Mouse (Mus musculus) embryonic facial prominence, embryonic 12.5 days (tissue): Measurements from ENCODE around the gene Pdss2. TPM values are rescaled to one million over a fixed set of nuclear protein-coding genes. Genes with fewer than 3 reads are reported as not detected.

Experiments
- ATAC-seq: fragments of 200-750 bp; cut with Nextera tagmentation; 2 replicates; pipeline ENCODE4 v1.8.0; 2017; ENCODE audit not compliant: insufficient number of reproducible peaks, insufficient read depth, low FRiP score, low TSS enrichment
- H3K27ac ChIP-seq: fragments of 300-500 bp; sonication (generic); 2 replicates; pipeline ENCODE4 v1.5.1; 2016; ENCODE audit warnings: mild to moderate bottlenecking
- H3K27me3 ChIP-seq: fragments of 300-500 bp; sonication (generic); 2 replicates; pipeline ENCODE4 v1.6.1; 2016; ENCODE audit warnings: mild to moderate bottlenecking, moderate library complexity
- H3K36me3 ChIP-seq: fragments of 300-500 bp; sonication (generic); 2 replicates; pipeline ENCODE4 v1.6.1; 2016; ENCODE audit warnings: mild to moderate bottlenecking
- H3K4me1 ChIP-seq: fragments of 300-500 bp; sonication (generic); 2 replicates; pipeline ENCODE4 v1.6.1; 2016
- H3K4me2 ChIP-seq: fragments of 300-500 bp; sonication (generic); replicated peaks from 2 replicates; pipeline ENCODE4 v1.6.1; 2016; ENCODE audit warnings: mild to moderate bottlenecking, moderate library complexity
- H3K4me3 ChIP-seq: fragments of 300-500 bp; sonication (generic); 2 replicates; pipeline ENCODE4 v1.5.1; 2016; ENCODE audit warnings: mild to moderate bottlenecking
- H3K9ac ChIP-seq: fragments of 300-500 bp; sonication (generic); 2 replicates; pipeline ENCODE4 v1.6.1; 2016; ENCODE audit warnings: mild to moderate bottlenecking, moderate library complexity
- H3K9me3 ChIP-seq: fragments of 300-500 bp; sonication (generic); 2 replicates; pipeline ENCODE4 v1.6.1; 2016; ENCODE audit warnings: mild to moderate bottlenecking, moderate library complexity
- WGBS: fragments of 180-500 bp; shearing (Covaris S2); methylation state at CpG from one replicate; pipeline ENCODE4 v1.1.7; 2016; 5-methylcytosine and 5-hydroxymethylcytosine counted together
- polyA plus RNA-seq: library from polyadenylated mRNA; unstranded; fragments of >200 nt; fragmentation: Nextera tagmentation; extraction: Ambion mirVana; gene quantifications from 2 replicates; pipeline ENCODE4 v1.2.1, GENCODE M21; 2016

Gene Pdss2
- polyA plus RNA-seq, 1 experiment from 2014 or later = 15.4 TPM

DNA sequence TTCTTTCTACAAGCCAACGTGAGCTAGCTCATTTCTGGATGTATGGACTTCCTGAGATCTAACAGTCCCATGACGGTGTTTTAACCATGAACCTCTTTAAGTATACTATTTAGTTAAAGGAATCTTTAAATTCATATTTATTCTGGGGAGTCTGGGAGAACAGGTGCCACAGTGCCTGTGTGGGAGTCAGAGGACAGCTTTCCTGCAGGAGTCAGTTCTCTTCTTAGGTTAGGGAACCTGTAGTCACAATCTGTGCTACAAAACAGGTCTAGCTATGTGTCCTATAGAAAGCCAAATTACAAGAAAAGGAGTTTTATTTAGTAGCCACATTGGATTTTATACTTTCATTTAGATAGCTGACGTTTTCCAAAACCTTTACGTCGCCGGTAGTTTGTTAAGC, 141.7 kb downstream of the Pdss2 start:
- no peaks in the 10 kb centered on the region for H3K9me3 ChIP-seq
- no peaks in the 10 kb centered on the region for H3K27me3 ChIP-seq
- peaks cover 5% of the 10 kb centered on the region; the same call in 1 of the 2 replicates for H3K4me1 ChIP-seq
- no peak overlapping the region for H3K9ac ChIP-seq
- H3K4me3 ChIP-seq = no peak overlapping the region
- no peak overlapping the region for H3K27ac ChIP-seq
- 93% methylated on average over 6 of the region's 6 CpGs for WGBS
- ATAC-seq = no peak
- H3K36me3 ChIP-seq = no peaks in the 10 kb centered on the region
- no peak overlapping the region for H3K4me2 ChIP-seq

DNA sequence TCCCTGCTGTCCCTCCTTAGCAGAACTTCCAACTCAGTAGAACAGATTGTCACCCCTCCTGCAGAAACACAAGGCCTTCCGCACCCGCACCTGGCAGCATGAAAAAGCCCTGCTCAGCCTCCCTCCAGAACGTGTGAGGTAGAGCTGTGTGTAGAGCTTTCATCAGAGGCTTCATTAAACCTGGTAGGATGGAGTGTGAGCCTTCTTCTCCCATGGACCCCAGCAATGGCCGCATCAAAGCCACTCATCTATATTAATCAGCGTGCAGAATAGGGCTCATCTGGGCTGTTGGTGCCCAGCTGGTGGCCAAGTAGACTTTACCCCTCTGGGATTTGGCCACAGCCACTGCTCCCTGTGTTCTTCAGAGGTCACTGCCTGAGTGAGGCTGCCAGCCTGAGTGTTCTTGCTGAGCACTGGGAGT, 142.2 kb downstream of the Pdss2 start:
- H3K4me3 ChIP-seq = no peak overlapping the region
- ATAC-seq = no peak
- no peaks in the 10 kb centered on the region for H3K9me3 ChIP-seq
- H3K4me2 ChIP-seq = no peak overlapping the region
- no peaks in the 10 kb centered on the region for H3K36me3 ChIP-seq
- WGBS = 93% methylated on average over 5 of the region's 5 CpGs
- peaks cover 5% of the 10 kb centered on the region; the same call in 1 of the 2 replicates for H3K4me1 ChIP-seq
- H3K9ac ChIP-seq = no peak overlapping the region
- H3K27ac ChIP-seq = no peak overlapping the region
- H3K27me3 ChIP-seq = no peaks in the 10 kb centered on the region

DNA sequence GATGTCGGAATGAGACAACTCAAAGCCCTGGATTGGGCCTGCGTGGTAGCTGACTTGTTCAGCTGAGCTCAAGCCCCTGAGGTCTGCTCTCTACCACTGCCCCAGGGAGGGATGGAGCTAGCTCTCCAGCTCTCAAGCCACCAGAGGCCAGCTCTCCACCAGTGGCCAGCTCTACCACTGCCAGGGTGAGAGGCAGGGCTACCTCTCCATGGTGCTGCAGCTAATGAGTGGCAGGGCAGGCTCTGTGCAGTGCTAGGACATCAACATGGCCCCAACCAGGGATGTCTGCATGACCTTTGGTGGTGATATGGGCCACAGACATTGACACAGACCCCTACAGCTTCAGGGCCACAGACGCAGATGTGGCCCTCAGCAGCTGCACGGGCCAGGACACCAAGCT, 144.6 kb downstream of the Pdss2 start:
- H3K9me3 ChIP-seq = no peaks in the 10 kb centered on the region
- no peak overlapping the region for H3K4me3 ChIP-seq
- no peak for ATAC-seq
- peaks cover 8% of the 10 kb centered on the region; the same call in 1 of the 2 replicates for H3K4me1 ChIP-seq
- no peak overlapping the region for H3K4me2 ChIP-seq
- H3K27me3 ChIP-seq = no peaks in the 10 kb centered on the region
- H3K36me3 ChIP-seq = no peaks in the 10 kb centered on the region
- H3K27ac ChIP-seq = no peak overlapping the region
- 90% methylated on average over 4 of the region's 4 CpGs for WGBS
- no peak overlapping the region for H3K9ac ChIP-seq

DNA sequence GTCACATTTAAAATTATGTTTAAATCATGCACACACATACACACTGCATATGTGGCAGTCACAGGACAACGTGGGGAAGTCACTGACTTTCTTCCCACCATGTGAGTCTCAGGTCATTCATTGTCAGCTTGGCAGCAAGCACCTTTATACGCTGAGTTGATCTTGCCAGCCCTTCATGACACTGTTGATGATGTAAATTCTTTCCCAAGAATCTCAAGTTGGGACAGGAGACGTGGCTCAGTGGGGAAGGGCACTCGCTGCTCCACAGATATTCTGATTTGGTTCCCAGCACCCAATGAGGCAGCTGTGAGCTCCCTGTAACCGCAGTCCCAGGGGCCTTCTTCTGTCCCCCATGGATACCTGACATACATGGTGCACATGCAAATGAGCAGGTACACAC, 147.3 kb downstream of the Pdss2 start:
- Histone ChIP-seq H3K4me2 (no peak overlapping the region), H3K9ac (no peak overlapping the region)
- 92% methylated on average over 5 of the region's 5 CpGs for WGBS

DNA sequence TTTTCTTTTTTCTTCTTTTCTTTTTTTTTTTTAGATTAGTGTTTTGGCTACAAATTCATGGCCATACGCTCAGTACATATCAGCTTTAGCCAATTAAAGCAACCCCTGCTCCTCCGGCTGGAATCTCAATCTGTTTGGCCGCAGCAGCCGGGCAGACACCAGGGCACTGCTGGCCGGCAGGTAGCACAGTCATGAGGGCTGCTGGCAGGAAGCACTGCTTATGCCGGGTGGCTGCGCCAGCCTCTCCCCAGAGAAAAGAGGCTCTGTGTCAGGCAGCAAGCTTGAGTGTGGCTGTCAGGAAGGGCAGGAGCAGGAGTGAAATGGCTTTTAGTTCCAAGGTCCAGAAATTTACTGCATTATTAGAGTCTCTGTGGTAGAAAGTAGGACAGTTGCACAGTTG, 151.0 kb downstream of the Pdss2 start:
- H3K27ac ChIP-seq = no peak overlapping the region
- H3K9ac ChIP-seq = no peak overlapping the region
- no peak overlapping the region for H3K4me3 ChIP-seq
- H3K36me3 ChIP-seq = no peaks in the 10 kb centered on the region
- WGBS = 72% methylated on average over 7 of the region's 7 CpGs
- peaks cover 3% of the 10 kb centered on the region; the same call in 1 of the 2 replicates for H3K4me1 ChIP-seq
- ATAC-seq = no peak
- H3K4me2 ChIP-seq = no peak overlapping the region
- H3K9me3 ChIP-seq = no peaks in the 10 kb centered on the region
- no peaks in the 10 kb centered on the region for H3K27me3 ChIP-seq

More for the DNA sequence above, 147.3 kb downstream of the Pdss2 start:
- no peaks in the 10 kb centered on the region for H3K9me3 ChIP-seq
- H3K4me3 ChIP-seq = no peak overlapping the region
- no peaks in the 10 kb centered on the region for H3K36me3 ChIP-seq
- no peak overlapping the region for H3K27ac ChIP-seq
- ATAC-seq = no peak
- H3K27me3 ChIP-seq = no peaks in the 10 kb centered on the region
- peaks cover 8% of the 10 kb centered on the region; the same call in 1 of the 2 replicates for H3K4me1 ChIP-seq

DNA sequence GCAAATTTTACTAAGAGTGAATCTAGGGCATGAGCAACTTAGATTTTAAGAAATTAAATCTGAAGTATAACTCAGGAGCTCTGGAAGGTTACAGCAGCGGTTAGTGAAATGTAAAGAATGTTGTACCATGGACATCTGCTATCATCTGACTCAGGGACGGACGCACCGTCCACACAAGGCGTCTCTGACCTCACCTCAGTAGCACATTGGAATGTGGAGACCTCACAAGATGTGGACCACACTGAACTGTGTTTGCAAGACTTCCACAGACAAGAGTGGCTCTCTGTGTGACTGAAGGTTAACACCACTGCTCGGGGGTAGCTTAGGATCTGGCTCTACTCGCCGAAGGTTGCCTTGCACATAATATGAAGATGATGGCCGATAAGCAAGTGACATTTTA, 151.7 kb downstream of the Pdss2 start:
- no peak for ATAC-seq

DNA sequence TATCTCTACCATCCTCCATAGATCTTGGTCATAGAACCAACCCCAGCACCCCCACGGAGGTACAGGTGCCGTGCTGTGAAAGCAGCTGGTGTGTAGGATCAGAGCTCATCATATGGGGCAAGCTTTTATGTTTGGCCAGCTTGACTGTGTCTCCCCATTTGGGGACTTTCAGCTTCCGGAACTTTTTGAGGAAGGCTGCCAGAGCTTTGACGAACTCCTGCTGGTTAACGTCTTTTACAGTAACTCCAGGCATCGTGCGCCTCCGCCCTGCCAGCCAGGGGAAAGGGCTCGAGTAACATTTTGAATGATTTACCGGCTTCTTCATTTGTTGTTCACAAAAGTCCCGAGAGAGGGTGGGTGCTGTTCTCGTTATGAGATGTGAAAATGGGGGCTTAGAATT, 152.4 kb downstream of the Pdss2 start:
- no peaks in the 10 kb centered on the region for H3K9me3 ChIP-seq
- H3K9ac ChIP-seq = no peak overlapping the region
- 77% methylated on average over 12 of the region's 12 CpGs for WGBS
- H3K4me2 ChIP-seq = no peak overlapping the region
- no peak overlapping the region for H3K27ac ChIP-seq
- no peak for ATAC-seq
- no peak overlapping the region for H3K4me3 ChIP-seq
- H3K36me3 ChIP-seq = no peaks in the 10 kb centered on the region
- no peaks in the 10 kb centered on the region for H3K27me3 ChIP-seq
- H3K4me1 ChIP-seq = peaks cover 3% of the 10 kb centered on the region; the same call in 1 of the 2 replicates

More for the DNA sequence above, 151.7 kb downstream of the Pdss2 start:
- H3K36me3 ChIP-seq = no peaks in the 10 kb centered on the region
- H3K9me3 ChIP-seq = no peaks in the 10 kb centered on the region
- no peak overlapping the region for H3K27ac ChIP-seq
- no peak overlapping the region for H3K4me3 ChIP-seq
- H3K4me2 ChIP-seq = no peak overlapping the region
- peaks cover 3% of the 10 kb centered on the region; the same call in 1 of the 2 replicates for H3K4me1 ChIP-seq
- 90% methylated on average over 9 of the region's 9 CpGs for WGBS
- no peaks in the 10 kb centered on the region for H3K27me3 ChIP-seq
- no peak overlapping the region for H3K9ac ChIP-seq

DNA sequence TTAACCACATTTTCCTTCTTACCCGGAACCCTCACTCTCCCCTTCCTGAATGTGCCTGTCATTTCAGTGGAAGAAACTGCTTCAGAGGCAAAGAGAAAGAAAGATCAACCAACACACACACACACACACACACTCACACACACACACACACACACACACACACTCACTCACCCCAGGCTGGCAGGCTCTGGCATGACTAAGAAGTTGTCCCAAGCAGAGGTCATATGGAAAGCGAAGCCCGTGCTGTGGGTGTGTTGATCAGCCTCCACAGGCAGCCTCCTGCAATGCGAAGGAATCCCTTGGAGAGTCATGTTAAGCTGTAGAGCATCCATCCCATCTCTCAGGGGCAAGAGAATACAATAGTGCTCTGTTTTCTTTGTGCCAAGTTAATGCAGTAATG, 154.0 kb downstream of the Pdss2 start:
- no peak overlapping the region for H3K4me2 ChIP-seq
- H3K4me3 ChIP-seq = no peak overlapping the region
- H3K27me3 ChIP-seq = no peaks in the 10 kb centered on the region
- H3K4me1 ChIP-seq = peaks cover under 1% of the 10 kb centered on the region; the same call in 1 of the 2 replicates
- no peak overlapping the region for H3K9ac ChIP-seq
- H3K36me3 ChIP-seq = no peaks in the 10 kb centered on the region
- ATAC-seq = no peak
- H3K9me3 ChIP-seq = no peaks in the 10 kb centered on the region
- no peak overlapping the region for H3K27ac ChIP-seq
- 79% methylated on average over 4 of the region's 4 CpGs for WGBS

DNA sequence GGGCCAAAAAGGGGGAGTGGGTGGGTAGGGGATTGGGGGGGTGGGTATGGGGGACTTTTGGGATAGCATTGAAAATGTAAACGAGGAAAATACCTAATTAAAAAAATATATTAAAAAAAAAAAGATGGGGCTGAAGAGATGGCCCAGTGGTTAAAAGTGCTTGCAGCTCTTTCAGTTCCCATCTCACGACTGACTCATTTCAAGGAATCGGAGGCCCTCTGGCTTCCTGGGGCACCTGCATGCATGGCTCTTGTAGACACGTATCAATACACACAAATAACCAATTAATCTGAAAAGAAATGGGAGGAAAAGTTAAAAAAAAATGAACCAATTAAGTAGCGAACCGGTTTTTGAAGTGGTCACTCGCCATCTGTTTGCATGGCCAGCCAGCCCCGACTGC, 155.5 kb downstream of the Pdss2 start:
- H3K36me3 ChIP-seq = no peaks in the 10 kb centered on the region
- WGBS = 93% methylated on average over 8 of the region's 8 CpGs
- H3K27me3 ChIP-seq = no peaks in the 10 kb centered on the region
- H3K9ac ChIP-seq = no peak overlapping the region
- no peak overlapping the region for H3K27ac ChIP-seq
- H3K4me3 ChIP-seq = no peak overlapping the region
- H3K9me3 ChIP-seq = no peaks in the 10 kb centered on the region
- H3K4me2 ChIP-seq = no peak overlapping the region
- no peak for ATAC-seq
- no peaks in the 10 kb centered on the region for H3K4me1 ChIP-seq

DNA sequence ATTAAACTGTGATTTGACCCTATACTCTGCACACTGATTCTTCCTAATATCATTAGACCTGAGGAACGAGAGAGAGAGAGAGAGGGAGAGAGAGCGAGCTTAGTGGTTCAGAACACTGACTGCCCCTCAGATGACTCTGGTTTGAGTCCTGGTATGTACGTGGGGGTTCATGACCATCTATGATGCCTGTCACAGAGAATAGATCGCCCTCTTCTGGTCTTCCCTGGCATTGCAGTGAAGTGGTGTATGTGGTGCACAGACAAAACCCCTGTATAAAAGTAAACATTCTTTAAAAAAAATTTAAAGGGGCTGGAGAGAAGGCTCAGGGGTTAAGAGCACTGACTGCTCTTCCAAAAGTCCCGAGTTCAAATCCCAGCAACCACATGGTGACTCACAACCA, 157.0 kb downstream of the Pdss2 start:
- H3K9me3 ChIP-seq = no peaks in the 10 kb centered on the region
- no peak overlapping the region for H3K4me2 ChIP-seq
- no peak overlapping the region for H3K4me3 ChIP-seq
- 42% methylated on average over 5 of the region's 5 CpGs for WGBS
- no peak overlapping the region for H3K9ac ChIP-seq
- no peaks in the 10 kb centered on the region for H3K36me3 ChIP-seq
- H3K27ac ChIP-seq = no peak overlapping the region
- H3K27me3 ChIP-seq = no peaks in the 10 kb centered on the region
- no peak for ATAC-seq
- no peaks in the 10 kb centered on the region for H3K4me1 ChIP-seq

DNA sequence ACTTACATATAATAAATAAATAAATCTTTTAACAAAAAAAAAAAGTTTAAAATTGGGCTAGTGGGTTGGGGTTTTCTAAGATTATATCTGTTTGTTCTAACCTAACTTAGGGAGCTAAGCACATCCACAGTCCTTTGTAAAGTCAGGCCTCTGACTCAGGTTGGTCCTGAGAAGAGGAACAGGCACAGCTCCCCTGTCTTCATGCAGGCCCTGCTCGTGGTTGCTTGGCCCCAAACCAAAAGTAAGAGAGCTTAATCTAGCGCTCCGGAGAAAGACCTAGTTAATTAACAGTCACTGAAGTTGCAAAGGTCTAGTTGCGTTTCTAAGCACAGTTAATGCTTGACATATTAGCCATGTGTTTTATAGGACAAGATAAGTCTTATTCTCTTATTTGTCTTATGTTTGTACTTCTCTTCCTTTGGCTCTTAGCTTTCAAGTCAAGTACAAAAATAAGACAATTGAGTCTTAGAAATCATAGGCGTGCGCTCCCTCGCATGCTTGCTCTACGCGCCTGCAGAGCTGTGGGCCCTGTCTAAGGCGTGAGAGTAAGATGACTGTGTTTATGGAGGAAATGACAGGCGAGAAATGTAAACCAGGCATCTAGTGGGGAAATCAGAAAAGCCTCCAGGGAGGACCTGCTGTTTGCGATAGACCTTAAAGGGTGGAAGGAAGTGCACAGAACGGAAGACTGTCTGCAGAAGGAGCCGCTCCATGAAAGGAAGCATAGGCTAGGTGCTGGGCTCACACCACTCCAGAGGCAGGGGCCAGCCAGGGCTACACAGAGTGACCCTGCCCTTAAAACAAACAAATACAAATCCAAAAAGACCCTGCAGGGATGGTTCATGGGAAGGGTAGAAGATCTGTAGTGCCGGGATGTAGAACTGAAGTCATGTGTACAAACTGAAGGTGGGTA, 157.7 kb downstream of the Pdss2 start:
- ATAC-seq = no peak
- Histone ChIP-seq H3K27me3 (no peaks in the 10 kb centered on the region), H3K36me3 (no peaks in the 10 kb centered on the region), H3K4me2 (no peak overlapping the region), H3K9ac (no peak overlapping the region), H3K27ac (no peak overlapping the region), H3K9me3 (no peaks in the 10 kb centered on the region), H3K4me3 (no peak overlapping the region), H3K4me1 (no peaks in the 10 kb centered on the region)
- WGBS = 68% methylated on average over 15 of the region's 15 CpGs

DNA sequence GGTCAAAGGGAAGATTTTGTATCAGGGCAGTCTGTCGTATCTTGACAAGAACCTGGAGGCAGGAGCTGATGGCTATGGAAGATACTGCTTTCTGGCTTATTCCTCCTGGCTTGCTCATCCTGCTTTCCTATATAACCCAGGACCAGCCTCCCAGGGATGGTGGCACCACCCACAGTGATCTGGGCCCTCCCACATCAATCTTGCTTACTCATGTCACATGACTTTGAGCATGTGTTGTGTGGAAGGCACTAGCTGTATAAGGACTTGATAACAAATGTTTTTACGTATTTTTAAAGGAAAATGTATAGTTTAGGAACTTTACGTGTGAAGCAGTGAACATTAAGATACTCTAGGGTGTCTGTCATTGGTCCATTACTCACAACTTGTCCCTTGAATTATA, 161.4 kb downstream of the Pdss2 start:
- no peak overlapping the region for H3K27ac ChIP-seq
- no peaks in the 10 kb centered on the region for H3K36me3 ChIP-seq
- H3K4me1 ChIP-seq = no peaks in the 10 kb centered on the region
- H3K9ac ChIP-seq = no peak overlapping the region
- no peaks in the 10 kb centered on the region for H3K27me3 ChIP-seq
- WGBS = 91% methylated on average over 3 of the region's 3 CpGs
- no peak overlapping the region for H3K4me3 ChIP-seq
- H3K4me2 ChIP-seq = no peak overlapping the region
- no peak for ATAC-seq
- no peaks in the 10 kb centered on the region for H3K9me3 ChIP-seq
